Mouse (Mus musculus) MEL (cell line): ENCODE data around the gene Olfr1198. TPM values are rescaled to one million over a fixed set of nuclear protein-coding genes. Genes with fewer than 3 reads are reported as not detected.

Source experiments
- DNase-seq: peaks from one replicate; pipeline ENCODE4 v3.0.0; 2011; ENCODE audit warnings: low read depth, low spot score
- H3K27ac ChIP-seq: 2 replicates; pipeline ENCODE4 v1.5.1; 2012; ENCODE audit warnings: low read depth, mild to moderate bottlenecking, control low read depth, low read length, moderate library complexity; ENCODE audit not compliant: control insufficient read depth
- H3K27me3 ChIP-seq, 2 experiments: fragments of 150-350 bp in 1 of 2; sonication (generic) in 1 of 2; 2 replicates each; pipeline ENCODE4 v1.6.1; 2012; ENCODE audit warnings: low read length in 2 of 2, mild to moderate bottlenecking in 2 of 2, improper control_type of control experiment in 1 of 2, moderate library complexity in 1 of 2; ENCODE audit not compliant: insufficient read depth in 2 of 2, control insufficient read depth in 1 of 2
- H3K36me3 ChIP-seq, 2 experiments: 2 replicates each; pipeline ENCODE4 v1.6.1; 2012 to 2014; ENCODE audit warnings: low read length in 2 of 2, improper control_type of control experiment in 1 of 2, inconsistent platforms in 1 of 2, mild to moderate bottlenecking in 1 of 2; ENCODE audit not compliant: insufficient read depth in 2 of 2, control insufficient read depth in 1 of 2
- H3K4me1 ChIP-seq, 2 experiments: fragments of 150-350 bp in 1 of 2; sonication (generic) in 1 of 2; 2 replicates each; pipeline ENCODE4 v1.6.1; 2012; ENCODE audit warnings: low read length in 2 of 2, improper control_type of control experiment in 1 of 2, mild to moderate bottlenecking in 1 of 2; ENCODE audit not compliant: insufficient read depth in 2 of 2, control insufficient read depth in 1 of 2
- H3K4me3 ChIP-seq, 2 experiments: fragments of 150-350 bp in 1 of 2; sonication (generic) in 1 of 2; 2 replicates each; pipeline ENCODE4 v1.5.1; 2012; ENCODE audit warnings: low read depth in 2 of 2, low read length in 2 of 2, mild to moderate bottlenecking in 2 of 2, moderate library complexity in 2 of 2, control low read depth in 1 of 2, improper control_type of control experiment in 1 of 2; ENCODE audit not compliant: control insufficient read depth in 1 of 2, insufficient read depth in 1 of 2
- H3K79me2 ChIP-seq: 2 replicates; pipeline ENCODE4 v1.6.1; 2012; ENCODE audit warnings: mild to moderate bottlenecking, low read length, moderate library complexity; ENCODE audit not compliant: control insufficient read depth, poor library complexity, insufficient read depth
- H3K9ac ChIP-seq: 2 replicates; pipeline ENCODE4 v1.6.1; 2012; ENCODE audit warnings: low read depth, mild to moderate bottlenecking, control low read depth, low read length, moderate library complexity; ENCODE audit not compliant: control insufficient read depth, poor library complexity, severe bottlenecking
- H3K9me3 ChIP-seq: fragments of 150-350 bp; sonication (generic); replicated peaks from 2 replicates; pipeline ENCODE4 v1.6.1; 2012; ENCODE audit warnings: mild to moderate bottlenecking, low read length, improper control_type of control experiment, moderate library complexity; ENCODE audit not compliant: insufficient read depth
- BHLHE40 ChIP-seq: IDR thresholded peaks from 2 replicates; pipeline ENCODE4 v1.6.1; 2012; ENCODE audit warnings: low read depth, mild to moderate bottlenecking, inconsistent platforms, low read length, improper control_type of control experiment, borderline replicate concordance
- CHD1 ChIP-seq: IDR thresholded peaks from 2 replicates; pipeline ENCODE4 v1.6.1; 2012; ENCODE audit warnings: low read depth, mild to moderate bottlenecking, inconsistent platforms, low read length, improper control_type of control experiment
- CTCF ChIP-seq, 3 experiments: IDR thresholded peaks in 2 of 3; conservative IDR thresholded peaks in 1 of 3; 2 replicates each; pipeline ENCODE4 v1.5.1; 2011 to 2012; ENCODE audit warnings: low read length in 3 of 3, low read depth in 2 of 3, mild to moderate bottlenecking in 2 of 3, improper control_type of control experiment in 1 of 3, inconsistent platforms in 1 of 3, mixed read lengths in 1 of 3, moderate library complexity in 1 of 3; ENCODE audit not compliant: control insufficient read depth in 1 of 3, insufficient read depth in 1 of 3, poor library complexity in 1 of 3, severe bottlenecking in 1 of 3
- E2F4 ChIP-seq: IDR thresholded peaks from 2 replicates; pipeline ENCODE4 v1.6.1; 2011; ENCODE audit warnings: low read depth, low read length, improper control_type of control experiment, borderline replicate concordance
- EP300 ChIP-seq, 2 experiments: IDR thresholded peaks; 2 replicates each; pipeline ENCODE4 v1.6.1; 2011; ENCODE audit warnings: improper control_type of control experiment in 2 of 2, low read length in 2 of 2, low read depth in 1 of 2, mild to moderate bottlenecking in 1 of 2
- ETS1 ChIP-seq: IDR thresholded peaks from 2 replicates; pipeline ENCODE4 v1.6.1; 2012; ENCODE audit warnings: low read depth, mild to moderate bottlenecking, inconsistent platforms, low read length, improper control_type of control experiment, moderate library complexity
- GABPA ChIP-seq: IDR thresholded peaks from 2 replicates; pipeline ENCODE4 v1.6.1; 2012; ENCODE audit warnings: low read depth, mild to moderate bottlenecking, inconsistent platforms, low read length, improper control_type of control experiment, moderate library complexity
- GATA1 ChIP-seq: IDR thresholded peaks from 2 replicates; pipeline ENCODE4 v1.6.1; 2011; ENCODE audit warnings: low read depth, low read length, improper control_type of control experiment
- KAT2A ChIP-seq: conservative IDR thresholded peaks from 2 replicates; pipeline ENCODE4 v1.6.1; 2012; ENCODE audit warnings: low read depth, low read length, improper control_type of control experiment, inconsistent platforms
- MAFK ChIP-seq: IDR thresholded peaks from 2 replicates; pipeline ENCODE4 v1.6.1; 2011; ENCODE audit warnings: low read depth, mild to moderate bottlenecking, low read length, improper control_type of control experiment, borderline replicate concordance
- MEF2A ChIP-seq: IDR thresholded peaks from 2 replicates; pipeline ENCODE4 v1.6.1; 2014; ENCODE audit warnings: low read depth, mild to moderate bottlenecking, inconsistent platforms, low read length, improper control_type of control experiment; ENCODE audit not compliant: poor library complexity, insufficient replicate concordance, severe bottlenecking; ENCODE audit errors: extremely low read depth
- MXI1 ChIP-seq: IDR thresholded peaks from 2 replicates; pipeline ENCODE4 v1.6.1; 2011; ENCODE audit warnings: mild to moderate bottlenecking, low read depth, low read length, improper control_type of control experiment
- MYB ChIP-seq: IDR thresholded peaks from 2 replicates; pipeline ENCODE4 v1.6.1; 2011; ENCODE audit warnings: mild to moderate bottlenecking, low read depth, low read length, improper control_type of control experiment
- NELFE ChIP-seq: IDR thresholded peaks from 2 replicates; pipeline ENCODE4 v1.6.1; 2011; ENCODE audit warnings: low read depth, low read length, improper control_type of control experiment
- NRF1 ChIP-seq: IDR thresholded peaks from 2 replicates; pipeline ENCODE4 v1.6.1; 2014; ENCODE audit warnings: low read depth, mild to moderate bottlenecking, inconsistent platforms, low read length, improper control_type of control experiment, moderate library complexity; ENCODE audit not compliant: poor library complexity, insufficient read depth, severe bottlenecking
- POLR2A ChIP-seq, 2 experiments: IDR thresholded peaks; 2 replicates each; pipeline ENCODE4 v1.6.1; 2011 to 2012; ENCODE audit warnings: low read length in 2 of 2, mild to moderate bottlenecking in 2 of 2, control low read depth in 1 of 2, improper control_type of control experiment in 1 of 2, low read depth in 1 of 2, moderate library complexity in 1 of 2; ENCODE audit not compliant: control insufficient read depth in 1 of 2, insufficient read depth in 1 of 2, poor library complexity in 1 of 2
- POLR2AphosphoS2 ChIP-seq: IDR thresholded peaks from 2 replicates; pipeline ENCODE4 v1.6.1; 2011; ENCODE audit warnings: low read length, improper control_type of control experiment
- POLR2AphosphoS5 ChIP-seq: IDR thresholded peaks from 2 replicates; pipeline ENCODE4 v1.6.1; 2012; ENCODE audit warnings: low read depth, borderline replicate concordance, mild to moderate bottlenecking, inconsistent platforms, low read length, moderate library complexity, mixed read lengths
- RCOR1 ChIP-seq: IDR thresholded peaks from 2 replicates; pipeline ENCODE4 v1.6.1; 2012; ENCODE audit warnings: low read depth, mild to moderate bottlenecking, inconsistent platforms, low read length, improper control_type of control experiment
- TAL1 ChIP-seq: IDR thresholded peaks from 2 replicates; pipeline ENCODE4 v1.6.1; 2012; ENCODE audit warnings: mild to moderate bottlenecking, inconsistent platforms, low read length, moderate library complexity, mixed read lengths
- UBTF ChIP-seq: IDR thresholded peaks from 2 replicates; pipeline ENCODE4 v1.6.1; 2012; ENCODE audit warnings: low read depth, mild to moderate bottlenecking, inconsistent platforms, low read length, improper control_type of control experiment, moderate library complexity, borderline replicate concordance; ENCODE audit not compliant: insufficient read depth
- USF2 ChIP-seq, 2 experiments: IDR thresholded peaks; 2 replicates each; pipeline ENCODE4 v1.6.1; 2011 to 2012; ENCODE audit warnings: improper control_type of control experiment in 2 of 2, low read length in 2 of 2, borderline replicate concordance in 1 of 2, inconsistent platforms in 1 of 2, low read depth in 1 of 2, mild to moderate bottlenecking in 1 of 2; ENCODE audit not compliant: insufficient read depth in 1 of 2
- ZNF384 ChIP-seq: IDR thresholded peaks from 2 replicates; pipeline ENCODE4 v1.6.1; 2012; ENCODE audit warnings: low read depth, mild to moderate bottlenecking, inconsistent platforms, low read length, improper control_type of control experiment
- polyA plus RNA-seq, 2 experiments: library from polyadenylated mRNA; stranded (reverse) in 1 of 2; unstranded in 1 of 2; fragments of >175 nt in 1 of 2; fragments of >200 nt in 1 of 2; gene quantifications; 2 replicates each; pipeline versions ENCODE4 v1.2.1 to v1.2.4; 2012; ENCODE audit warnings: low replicate concordance in 2 of 2, low read depth in 1 of 2; ENCODE audit not compliant: insufficient read length in 2 of 2, insufficient read depth in 1 of 2, missing spikeins in 1 of 2
- total RNA-seq: library from RNA; depleted of rRNA; stranded (reverse); fragments of 300-350 nt; gene quantifications from 2 replicates; pipeline ENCODE4 v1.2.3, GENCODE M21; 2012; rRNA removed

Olfr1198 gene
- total RNA-seq (not detected in 2 replicates), polyA plus RNA-seq (not detected)

GRCm38 (mm10) chr2:88751270-88751669, at the start of gene Olfr1198:
Gene Olfr1198 (minus strand): TSS chr2:88751370.
- H3K27me3 ChIP-seq, result no peaks in the 10 kb centered on the region
- TF ChIP-seq GABPA, result no peak
- TF ChIP-seq KAT2A, result no peak
- TF ChIP-seq CTCF (IDR thresholded peaks at IDR 0.05 in 2 of 3, conservative IDR thresholded peaks at IDR 0.05 in 1 of 3; ENCODE audit: control insufficient read depth in 1 of 3, insufficient read depth in 1 of 3, low read depth in 2 of 3, low read length in 3 of 3, poor library complexity in 1 of 3, severe bottlenecking in 1 of 3), result no peak
- no peak for TF ChIP-seq MXI1
- TF ChIP-seq MEF2A, result no peak
- TF ChIP-seq POLR2AphosphoS5, result no peak
- no peak for TF ChIP-seq NRF1
- TF ChIP-seq MAFK, result no peak
- TF ChIP-seq MYB, result no peak
- no peak for TF ChIP-seq USF2 (IDR thresholded peaks at IDR 0.05; ENCODE audit: borderline replicate concordance in 1 of 2, insufficient read depth in 1 of 2, low read depth in 1 of 2, low read length in 2 of 2)
- no peak for TF ChIP-seq TAL1
- no peak for TF ChIP-seq NELFE
- no peak for TF ChIP-seq E2F4
- no peak for TF ChIP-seq EP300 (IDR thresholded peaks at IDR 0.05; ENCODE audit: low read depth in 1 of 2, low read length in 2 of 2)
- no peak for TF ChIP-seq RCOR1
- no peak for TF ChIP-seq POLR2AphosphoS2
- no peak for TF ChIP-seq UBTF
- no peak for TF ChIP-seq CHD1
- TF ChIP-seq GATA1, result no peak
- TF ChIP-seq, all 39 proteins: peak for 0
- H3K79me2 ChIP-seq, result no peaks in the 10 kb centered on the region
- no peaks in the 10 kb centered on the region for H3K9me3 ChIP-seq
- no peak within 1 kb of the TSS for H3K9ac ChIP-seq
- no peak within 1 kb of the TSS for H3K4me3 ChIP-seq
- no peaks in the 10 kb centered on the region for H3K4me1 ChIP-seq
- H3K27ac ChIP-seq, result no peak within 1 kb of the TSS
- no peaks in the 10 kb centered on the region for H3K36me3 ChIP-seq
- no peak for DNase-seq

DNA sequence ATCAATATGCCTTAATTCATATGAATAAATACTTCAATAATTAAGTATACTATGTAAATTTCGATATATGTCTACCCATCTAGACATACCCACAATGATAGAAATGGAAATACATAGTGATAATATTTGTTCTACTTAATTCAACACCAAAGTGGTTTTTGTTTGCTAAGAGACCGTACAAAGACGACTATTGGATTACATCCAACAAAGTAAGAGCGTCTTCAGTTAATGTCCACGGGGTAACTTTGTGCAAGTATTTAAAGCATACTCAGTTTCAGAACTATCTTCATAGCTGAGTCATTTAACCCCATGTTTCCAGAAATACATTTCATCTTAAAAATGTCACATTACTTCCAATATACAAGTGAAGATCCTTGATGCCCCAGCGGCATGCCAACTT, 41.6 kb upstream of the Olfr1198 start, which contains the start of gene Olfr1201:
Gene Olfr1201 (plus strand): TSS at position 301 of the 400 bp plus-strand sequence.
- TF ChIP-seq ETS1 (no peak), POLR2AphosphoS5 (no peak), TAL1 (no peak), POLR2A (IDR thresholded peaks at IDR 0.05; ENCODE audit: control insufficient read depth in 1 of 2, insufficient read depth in 1 of 2, low read depth in 1 of 2, low read length in 2 of 2, poor library complexity in 1 of 2) (no peak), BHLHE40 (no peak), ZNF384 (no peak), POLR2AphosphoS2 (no peak)
- TF ChIP-seq, all 39 proteins: peak for 0
- no peaks in the 10 kb centered on the region for H3K4me1 ChIP-seq
- no peak for DNase-seq
- no peak within 1 kb of the TSS for H3K9ac ChIP-seq
- H3K36me3 ChIP-seq, result no peaks in the 10 kb centered on the region
- no peaks in the 10 kb centered on the region for H3K79me2 ChIP-seq
- H3K4me3 ChIP-seq, result no peak within 1 kb of the TSS
- no peak within 1 kb of the TSS for H3K27ac ChIP-seq
- no peaks in the 10 kb centered on the region for H3K27me3 ChIP-seq
- no peaks in the 10 kb centered on the region for H3K9me3 ChIP-seq
